Mouse (Mus musculus) embryonic fibroblast, embryonic 13.5 days (primary cell): Measurements from ENCODE around the gene Krt9. TPM values are rescaled to one million over a fixed set of nuclear protein-coding genes. Genes with fewer than 3 reads are reported as not detected.

Source experiments
- H3K27ac ChIP-seq: 2 replicates; pipeline ENCODE4 v1.5.1; 2012; ENCODE audit warnings: low read length, control low read depth, inconsistent platforms; ENCODE audit not compliant: insufficient read depth
- H3K4me1 ChIP-seq: 2 replicates; pipeline ENCODE4 v1.6.1; 2011; ENCODE audit warnings: low read length; ENCODE audit not compliant: control insufficient read depth, insufficient read depth
- H3K4me3 ChIP-seq: 2 replicates; pipeline ENCODE4 v1.5.1; 2011; ENCODE audit warnings: mild to moderate bottlenecking, control low read depth, low read length; ENCODE audit not compliant: insufficient read depth
- CTCF ChIP-seq: IDR thresholded peaks from 2 replicates; pipeline ENCODE4 v1.5.1; 2011; ENCODE audit warnings: mild to moderate bottlenecking, control low read depth, low read length, moderate library complexity, borderline replicate concordance; ENCODE audit not compliant: insufficient read depth
- POLR2A ChIP-seq: IDR thresholded peaks from 2 replicates; pipeline ENCODE4 v1.6.1; 2011; ENCODE audit warnings: low read depth, mild to moderate bottlenecking, control low read depth, low read length, moderate library complexity
- polyA plus RNA-seq: library from polyadenylated mRNA; stranded (reverse); fragments of >200 nt; gene quantifications from 2 replicates; pipeline ENCODE4 v1.2.4, GENCODE M21; 2011; ENCODE audit warnings: low read depth; ENCODE audit not compliant: missing spikeins, insufficient read length

The Krt9 gene
- polyA plus RNA-seq, 1 experiment, result not detected

DNA sequence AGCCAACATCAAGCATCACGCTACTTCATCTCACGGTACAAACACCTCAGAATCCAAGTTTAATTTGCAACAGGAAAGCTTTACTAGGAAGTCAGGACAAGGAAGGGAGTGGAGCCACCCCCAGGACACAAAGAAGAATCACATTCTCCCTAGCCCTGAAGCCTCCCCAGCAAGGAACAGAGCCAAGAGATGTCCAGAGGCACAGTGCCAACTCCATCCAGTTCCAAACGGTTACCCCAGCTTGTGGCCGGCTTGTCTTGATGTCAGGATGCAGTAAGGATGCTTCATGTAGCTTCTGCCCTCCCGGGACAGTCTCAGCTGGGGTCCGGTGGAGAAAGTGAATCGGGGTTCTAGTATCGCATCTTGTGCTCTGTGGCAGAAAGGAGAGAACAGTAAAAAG lies 6.3 kb downstream of the Krt9 start:
- Histone ChIP-seq H3K4me1 (no peaks in the 10 kb centered on the region), H3K4me3 (no peak overlapping the region), H3K27ac (no peak overlapping the region)
- TF ChIP-seq CTCF, result no peak
- no peak for TF ChIP-seq POLR2A

DNA sequence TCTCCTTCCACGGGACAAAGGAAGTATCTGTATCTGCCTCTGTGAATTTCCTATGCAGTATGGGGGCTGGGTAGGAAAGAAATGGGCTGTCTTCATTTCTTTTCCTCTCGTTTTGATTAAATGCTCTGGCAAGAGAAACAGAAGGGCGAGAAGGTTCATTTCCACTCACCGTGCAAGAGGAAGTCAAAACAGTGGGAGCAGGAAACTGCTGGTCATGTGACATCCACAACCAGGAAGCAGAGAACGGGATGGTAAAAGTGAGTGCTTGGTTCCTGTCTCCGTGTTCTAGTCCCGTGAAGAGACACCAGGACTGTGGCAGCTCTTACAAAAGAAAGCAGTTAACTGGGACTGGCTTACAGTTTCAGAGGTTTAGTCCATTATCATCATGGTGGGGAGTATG lies 11.3 kb downstream of the Krt9 start:
- TF ChIP-seq CTCF, result no peak
- TF ChIP-seq POLR2A, result no peak
- H3K4me3 ChIP-seq, result no peak overlapping the region
- no peak overlapping the region for H3K27ac ChIP-seq
- no peaks in the 10 kb centered on the region for H3K4me1 ChIP-seq

DNA sequence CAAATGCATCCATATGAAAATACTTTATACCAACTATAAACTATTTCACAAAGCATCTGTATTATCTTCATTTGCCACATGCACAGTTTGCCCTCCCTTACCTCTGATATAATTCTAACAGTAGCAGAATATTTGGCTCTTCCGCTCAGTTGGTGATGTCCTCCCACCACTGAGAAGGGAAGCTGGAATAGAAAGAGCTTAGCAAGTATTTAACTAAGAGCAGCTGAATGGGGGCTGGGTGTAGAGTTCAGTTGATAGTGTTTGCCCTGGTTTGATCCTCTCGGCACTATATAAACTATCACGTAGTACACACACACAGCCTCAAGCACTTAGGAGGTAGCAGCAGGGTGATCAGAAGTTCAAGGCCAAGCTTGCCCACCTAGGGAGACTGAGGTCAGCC lies 13.8 kb downstream of the Krt9 start:
- no peaks in the 10 kb centered on the region for H3K4me1 ChIP-seq
- no peak overlapping the region for H3K4me3 ChIP-seq
- no peak overlapping the region for H3K27ac ChIP-seq
- TF ChIP-seq CTCF (no peak), POLR2A (no peak)

DNA sequence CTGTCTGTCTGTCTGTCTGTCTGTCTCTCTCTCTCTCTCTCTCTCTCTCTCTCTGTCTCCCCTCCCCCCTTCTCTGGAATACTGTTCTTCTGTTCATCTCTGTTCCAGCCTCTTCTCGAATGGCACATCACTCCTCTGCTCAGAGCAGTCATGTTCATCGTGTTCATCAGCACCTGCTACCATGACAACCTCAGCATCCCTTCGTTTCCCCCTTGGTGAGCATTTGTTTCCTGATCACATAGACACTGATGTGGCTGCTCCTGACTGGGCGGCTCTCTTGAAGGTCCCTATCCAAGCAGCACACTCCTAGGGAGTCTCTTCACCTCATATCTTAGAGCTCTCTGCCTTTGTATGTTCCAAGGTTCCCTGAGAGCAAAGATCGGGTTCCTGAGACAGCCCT lies 14.7 kb downstream of the Krt9 start:
- Histone ChIP-seq H3K27ac (no peak overlapping the region), H3K4me3 (no peak overlapping the region), H3K4me1 (no peaks in the 10 kb centered on the region)
- no peak for TF ChIP-seq CTCF
- no peak for TF ChIP-seq POLR2A

DNA sequence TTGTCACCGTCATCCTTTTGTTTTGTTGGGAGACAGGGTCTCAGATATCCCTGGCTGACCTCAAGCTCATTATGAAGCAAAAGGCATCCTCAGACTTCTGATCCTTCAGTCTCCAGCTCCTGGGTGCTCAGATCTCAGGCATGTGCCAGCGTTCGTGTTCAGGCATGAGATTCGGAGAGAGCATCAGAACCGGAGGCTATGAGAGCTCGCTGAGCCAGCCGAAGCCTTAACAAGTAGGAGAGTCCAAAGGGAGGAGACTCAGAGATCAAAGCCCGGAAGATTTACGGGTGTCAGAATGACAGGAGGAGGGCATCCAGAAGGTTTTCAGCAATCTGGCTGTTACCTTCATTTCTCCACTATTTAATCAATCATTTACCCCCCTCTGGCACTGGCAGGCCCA lies 16.3 kb downstream of the Krt9 start:
- H3K27ac ChIP-seq, result no peak overlapping the region
- H3K4me3 ChIP-seq, result no peak overlapping the region
- no peak for TF ChIP-seq CTCF
- no peak for TF ChIP-seq POLR2A
- no peaks in the 10 kb centered on the region for H3K4me1 ChIP-seq

DNA sequence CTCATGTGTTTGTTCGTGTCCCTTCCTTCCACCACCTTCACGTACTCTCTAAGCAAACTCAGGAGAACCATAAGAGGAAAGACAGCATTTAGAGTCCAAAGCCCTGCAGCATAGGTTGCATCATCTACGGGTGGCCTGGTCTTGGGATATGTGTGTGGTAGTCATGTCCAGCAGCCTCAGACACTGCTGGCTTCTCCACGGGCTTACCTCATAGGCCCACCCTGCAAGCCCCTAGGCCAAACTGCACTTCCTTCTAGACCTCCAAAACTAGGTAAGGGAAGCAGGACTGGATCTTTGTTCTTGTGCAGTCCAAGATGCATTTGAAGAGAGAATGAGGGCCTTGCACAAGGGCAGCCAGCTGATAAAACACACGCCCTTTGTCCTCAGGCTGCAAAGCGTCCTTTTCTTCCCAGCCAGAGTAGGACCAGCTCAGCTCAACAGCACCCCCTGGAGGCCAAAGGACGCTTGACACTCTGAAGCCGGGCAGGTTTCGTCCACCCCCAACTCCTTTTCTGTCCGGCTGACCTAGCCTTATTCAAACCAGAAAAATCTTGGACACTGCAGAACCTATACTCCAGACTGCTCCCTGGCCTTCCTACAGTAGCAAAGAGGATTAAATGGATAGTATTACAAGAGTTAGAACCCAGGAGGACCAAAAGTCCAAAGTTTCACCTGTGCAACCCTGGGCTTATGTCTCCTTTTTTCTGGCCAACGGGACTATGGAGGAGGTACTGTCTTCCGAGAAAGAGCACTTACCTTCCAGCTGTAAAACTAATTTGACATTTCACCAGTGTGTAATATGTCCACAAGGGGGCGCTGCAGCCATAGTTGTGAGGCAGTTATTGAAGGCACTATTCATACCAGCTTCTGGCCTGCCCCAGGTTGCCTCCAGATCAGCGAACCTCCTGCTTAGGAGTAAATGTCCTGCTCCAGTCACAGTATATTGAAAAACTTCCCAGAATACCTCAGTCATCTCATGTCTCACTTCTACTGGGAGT lies 24.0 kb downstream of the Krt9 start:
- H3K27ac ChIP-seq, result no peak overlapping the region
- H3K4me3 ChIP-seq, result no peak overlapping the region
- TF ChIP-seq CTCF, result peak; percentile 92
- TF ChIP-seq POLR2A, result no peak
- H3K4me1 ChIP-seq, result no peaks in the 10 kb centered on the region

DNA sequence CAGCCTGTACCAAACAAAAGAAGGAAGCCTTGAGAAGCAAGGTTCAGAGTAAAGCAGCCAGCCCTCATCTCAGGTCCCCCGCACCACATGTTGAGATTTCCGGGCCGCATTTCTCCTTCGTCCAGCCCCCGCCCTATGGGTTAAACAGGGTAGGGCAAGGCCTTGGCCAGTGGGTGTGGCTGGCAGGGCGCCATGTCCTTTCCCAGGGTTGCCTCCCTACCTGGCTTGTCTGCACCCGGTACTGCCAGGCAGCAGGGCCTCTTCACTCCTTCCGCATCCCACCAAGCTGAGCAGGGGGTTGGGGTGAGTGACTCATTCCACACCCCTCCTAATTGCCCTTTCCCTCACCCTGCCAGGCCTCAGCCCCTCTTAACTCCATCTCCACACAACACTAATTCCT lies 25.0 kb downstream of the Krt9 start:
- H3K4me1 ChIP-seq, result no peaks in the 10 kb centered on the region
- TF ChIP-seq CTCF (no peak), POLR2A (no peak)
- H3K27ac ChIP-seq, result no peak overlapping the region
- H3K4me3 ChIP-seq, result no peak overlapping the region

DNA sequence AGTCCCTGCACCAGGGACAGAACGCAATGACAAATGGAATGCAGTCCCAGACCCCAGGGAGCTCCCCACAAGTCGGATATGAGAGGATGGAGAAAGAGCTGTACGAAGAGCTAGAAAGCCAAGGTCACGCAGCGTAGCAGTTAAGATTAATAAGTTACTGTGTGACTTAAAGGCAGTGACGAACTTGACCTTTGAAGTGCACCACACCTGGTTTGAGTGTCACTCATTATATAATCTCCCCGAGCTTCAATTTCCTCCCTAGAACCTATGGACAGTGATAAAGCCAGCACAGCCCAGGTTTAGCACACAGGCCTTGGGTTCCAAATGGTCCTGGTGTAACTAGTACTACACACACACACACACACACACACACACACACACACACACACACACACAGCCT lies 28.7 kb downstream of the Krt9 start:
- TF ChIP-seq POLR2A (no peak), CTCF (no peak)
- no peaks in the 10 kb centered on the region for H3K4me1 ChIP-seq
- H3K27ac ChIP-seq, result no peak overlapping the region
- H3K4me3 ChIP-seq, result no peak overlapping the region

DNA sequence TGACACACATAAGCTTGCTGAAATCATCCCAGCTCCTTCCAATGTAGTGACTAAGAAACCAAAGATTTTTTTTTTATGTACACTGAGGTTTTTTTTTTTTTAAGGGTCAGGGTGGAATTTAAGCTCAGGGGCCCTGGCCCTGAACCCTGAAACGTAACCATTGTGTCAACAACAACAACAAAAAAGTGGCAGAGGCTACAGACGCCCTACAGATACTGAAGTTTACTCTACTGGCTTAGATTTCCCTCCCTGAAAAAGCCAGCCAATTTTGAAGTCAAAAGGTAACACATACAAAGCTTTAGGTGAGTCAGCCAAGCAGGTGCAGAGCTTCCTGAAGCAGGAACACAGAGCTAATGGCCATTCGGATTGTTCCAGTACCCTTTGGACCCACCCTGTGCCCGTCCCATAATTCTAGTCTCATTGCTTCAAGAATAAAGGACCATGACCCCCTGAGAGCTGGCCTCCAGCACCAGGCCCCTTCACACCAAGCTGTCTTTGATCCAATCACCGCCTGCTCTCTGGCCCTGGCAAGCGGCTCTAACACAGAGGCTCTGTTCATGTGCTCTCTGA lies 35.1 kb downstream of the Krt9 start:
- H3K4me3 ChIP-seq, result no peak overlapping the region
- H3K27ac ChIP-seq, result no peak overlapping the region
- no peak for TF ChIP-seq CTCF
- no peak for TF ChIP-seq POLR2A
- H3K4me1 ChIP-seq, result no peaks in the 10 kb centered on the region

DNA sequence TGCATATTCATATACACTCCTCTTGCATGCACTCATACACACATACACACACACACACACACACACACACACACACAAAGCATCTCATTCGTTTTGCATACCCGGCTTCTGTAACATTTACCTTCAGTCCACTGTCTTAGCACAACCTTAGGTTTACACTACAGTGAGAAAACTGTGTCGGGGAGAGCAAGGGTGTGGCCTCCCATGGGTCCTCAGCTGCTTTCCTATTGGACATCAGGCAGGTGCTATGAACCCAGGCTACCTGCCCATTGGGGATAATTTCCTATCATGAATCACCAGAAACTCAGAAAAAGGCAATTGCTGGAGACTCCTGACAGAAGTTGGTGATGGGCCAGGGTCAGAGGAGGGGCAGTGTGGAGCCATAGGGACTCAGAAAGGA lies 35.7 kb downstream of the Krt9 start:
- no peak for TF ChIP-seq POLR2A
- TF ChIP-seq CTCF, result no peak
- no peak overlapping the region for H3K27ac ChIP-seq
- H3K4me3 ChIP-seq, result no peak overlapping the region
- no peaks in the 10 kb centered on the region for H3K4me1 ChIP-seq
